Mouse (Mus musculus): ENCODE results near the gene Slc50a1.
A peak's percentile ranks its signal among the peaks of the same experiment; 100 is the strongest.

The Slc50a1 gene

GRCm38 (mm10) chr3:89260211-89260610 is 10.2 kb downstream of the Slc50a1 start:
- DNase-seq = no peak

- DNase-seq = no peak
Measured at GRCm38 (mm10) chr3:89259076-89259475, 11.3 kb downstream of the Slc50a1 start, which contains the start of gene Dpm3. Gene Dpm3 (plus strand): TSS chr3:89259358.

- no peak for DNase-seq
Measured at GRCm38 (mm10) chr3:89256177-89256576, 14.2 kb downstream of the Slc50a1 start.

- no peak for DNase-seq
Measured at GRCm38 (mm10) chr3:89254994-89255393, 15.4 kb downstream of the Slc50a1 start.

GRCm38 (mm10) chr3:89251365-89251895 is 18.9 kb downstream of the Slc50a1 start:
- peak; percentile 85 for DNase-seq

GRCm38 (mm10) chr3:89250435-89251040 is 19.8 kb downstream of the Slc50a1 start:
- DNase-seq = peak; percentile 72

GRCm38 (mm10) chr3:89247466-89247865 is 22.9 kb downstream of the Slc50a1 start:
- DNase-seq = no peak

GRCm38 (mm10) chr3:89246261-89247100 is 23.9 kb downstream of the Slc50a1 start, which contains the start of gene Trim46:
Gene Trim46 (minus strand): TSS chr3:89246309.
- peak; percentile 87 for DNase-seq

- DNase-seq = peak; percentile 48
Measured at GRCm38 (mm10) chr3:89245688-89246171, 24.6 kb downstream of the Slc50a1 start, which contains the start of gene Krtcap2. Gene Krtcap2 (plus strand): TSS chr3:89245966.

GRCm38 (mm10) chr3:89244982-89245687 is 25.2 kb downstream of the Slc50a1 start:
- DNase-seq = peak; percentile 78

- DNase-seq = peak; percentile 49
Measured at GRCm38 (mm10) chr3:89244158-89244981, 26.0 kb downstream of the Slc50a1 start.

GRCm38 (mm10) chr3:89243609-89244008 is 26.8 kb downstream of the Slc50a1 start:
- peak; percentile 88 for DNase-seq

GRCm38 (mm10) chr3:89242331-89242895 is 28.0 kb downstream of the Slc50a1 start:
- no peak for DNase-seq

- DNase-seq = no peak
Measured at GRCm38 (mm10) chr3:89238494-89238893, 31.9 kb downstream of the Slc50a1 start.

- DNase-seq = no peak
Measured at GRCm38 (mm10) chr3:89237682-89238081, 32.7 kb downstream of the Slc50a1 start.

GRCm38 (mm10) chr3:89236516-89236915 is 33.9 kb downstream of the Slc50a1 start:
- no peak for DNase-seq

GRCm38 (mm10) chr3:89233562-89234110 is 36.7 kb downstream of the Slc50a1 start:
- DNase-seq = no peak

GRCm38 (mm10) chr3:89232614-89233013 is 37.8 kb downstream of the Slc50a1 start:
- DNase-seq = no peak

- DNase-seq = no peak
Measured at GRCm38 (mm10) chr3:89231772-89232275, 38.5 kb downstream of the Slc50a1 start.

- no peak for DNase-seq
Measured at GRCm38 (mm10) chr3:89231345-89231744, 39.0 kb downstream of the Slc50a1 start.

GRCm38 (mm10) chr3:89230561-89230960 is 39.8 kb downstream of the Slc50a1 start:
- no peak for DNase-seq
